Mouse (Mus musculus) left cerebral cortex, postnatal 14 days (tissue): ENCODE measurements around the gene 2010003K11Rik. TPM values are rescaled to one million over a fixed set of nuclear protein-coding genes. Genes with fewer than 3 reads are reported as not detected.
A peak's percentile ranks its signal among the peaks of the same experiment; 100 is the strongest.

Experiments used
- DNase-seq, 2 experiments: peaks; one replicate each; pipeline ENCODE4 v3.0.0; 2021 to 2022; ENCODE audit warnings: low spot score in 2 of 2, mixed read lengths in 1 of 2
- intact Hi-C: fragments of 180-260 bp; cut with DNase I; formaldehyde crosslinking; loops from one replicate; pipeline ENCODE4 v1.15.1; 2025
- total RNA-seq, 2 experiments: library from RNA; stranded (reverse); gene quantifications; 2 replicates each; pipeline ENCODE4 v1.2.3; 2021

The 2010003K11Rik gene
- total RNA-seq, 2 experiments from 2014 or later: not detected

DNA sequence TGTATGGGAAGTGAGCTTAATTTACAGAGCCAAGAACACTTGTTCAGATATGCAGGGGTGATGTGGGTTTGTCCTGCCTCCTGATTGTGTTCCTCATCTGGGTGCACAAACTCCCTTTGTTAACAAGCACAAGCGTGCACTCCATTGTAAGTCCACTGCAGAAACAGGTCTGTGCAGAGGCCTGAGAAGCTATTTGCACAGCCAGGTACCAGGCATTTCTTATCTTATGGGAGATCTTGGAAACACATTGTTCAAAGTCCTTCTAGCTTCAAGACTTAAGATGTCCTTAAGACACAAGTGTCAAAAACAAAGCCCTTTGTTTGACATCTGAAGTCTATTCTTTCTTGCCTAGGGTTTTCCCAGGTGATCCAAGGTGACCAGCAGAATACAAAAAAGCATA is 6.4 kb upstream of the 2010003K11Rik start:
- intact Hi-C loops: no loop called here
- DNase-seq: no peak

DNA sequence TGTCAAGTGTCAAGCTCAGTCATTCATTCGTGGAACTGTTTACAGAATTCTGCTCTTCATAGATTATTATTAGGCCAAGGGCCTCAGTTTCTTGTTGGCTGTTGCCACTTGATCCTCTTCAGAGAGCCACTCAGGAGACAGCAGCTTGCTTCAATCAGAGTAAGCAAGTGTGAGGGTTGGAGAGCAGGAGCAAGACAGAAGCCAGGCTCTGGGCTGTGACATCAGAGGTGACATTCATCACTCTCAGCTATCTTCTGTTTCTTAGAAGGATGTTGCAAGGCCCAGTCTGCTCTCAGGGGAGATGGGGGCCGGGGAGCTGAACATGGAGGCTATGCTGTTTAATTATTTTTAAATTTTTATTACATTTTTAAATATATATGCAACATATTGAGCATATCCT is 4.3 kb upstream of the 2010003K11Rik start:
- no peak for DNase-seq
- intact Hi-C loops: no loop called here

GRCm38 (mm10) chr19:4497263-4497973 is 965 bp downstream of the 2010003K11Rik start:
- intact Hi-C loops: loop anchor here (5.0 to 10.0 kb wide), 3 partner anchors 115 to 247 kb away; partner anchors contain the start of gene Rce1

DNA sequence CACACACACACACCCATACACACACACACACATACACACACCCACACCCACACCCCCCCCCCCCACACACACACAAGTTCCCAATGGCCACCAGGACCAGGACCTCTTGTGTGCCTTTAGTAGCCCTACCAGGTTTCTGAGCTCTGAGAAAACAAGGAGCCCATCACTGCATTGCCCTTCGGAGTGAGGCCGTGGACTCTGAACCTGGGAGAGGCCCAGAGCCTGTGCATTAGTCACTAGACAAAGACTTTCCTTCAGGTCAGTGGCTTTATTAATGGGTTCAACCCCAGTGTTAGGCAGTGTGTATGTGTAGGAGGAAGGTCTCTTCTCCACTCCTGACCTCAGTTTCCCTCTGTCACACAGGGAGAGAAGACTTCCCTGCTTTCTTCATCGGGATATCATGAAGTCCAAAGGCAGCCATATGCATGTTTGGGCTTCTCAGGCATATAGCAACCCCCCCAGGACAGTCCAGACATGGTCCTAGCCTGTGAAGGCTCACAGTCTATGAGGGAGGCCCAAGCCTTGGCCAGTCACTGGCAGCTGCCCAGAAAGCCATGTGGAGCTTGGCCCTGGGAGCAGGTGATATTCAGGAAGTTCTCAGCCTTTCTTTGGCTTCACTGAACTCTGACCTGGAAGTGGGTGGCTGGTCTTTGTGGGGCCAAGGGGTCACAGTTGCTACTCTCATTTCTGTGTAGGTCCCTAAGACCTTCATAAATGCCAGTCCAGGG is 1.7 kb downstream of the 2010003K11Rik start:
- intact Hi-C loops: loop anchor here (5.0 to 10.0 kb wide), 3 partner anchors 116 to 248 kb away; partner anchors contain the start of gene Rce1
- no peak for DNase-seq

More at GRCm38 (mm10) chr19:4497263-4497973, 965 bp downstream of the 2010003K11Rik start:
- DNase-seq: peak; percentile 77 to 79

GRCm38 (mm10) chr19:4495814-4496213 is 2.6 kb downstream of the 2010003K11Rik start:
- no peak for DNase-seq
- intact Hi-C loops: loop anchor here (5.0 to 10.0 kb wide), 3 partner anchors 116 to 249 kb away; partner anchors contain the start of gene Rce1

DNA sequence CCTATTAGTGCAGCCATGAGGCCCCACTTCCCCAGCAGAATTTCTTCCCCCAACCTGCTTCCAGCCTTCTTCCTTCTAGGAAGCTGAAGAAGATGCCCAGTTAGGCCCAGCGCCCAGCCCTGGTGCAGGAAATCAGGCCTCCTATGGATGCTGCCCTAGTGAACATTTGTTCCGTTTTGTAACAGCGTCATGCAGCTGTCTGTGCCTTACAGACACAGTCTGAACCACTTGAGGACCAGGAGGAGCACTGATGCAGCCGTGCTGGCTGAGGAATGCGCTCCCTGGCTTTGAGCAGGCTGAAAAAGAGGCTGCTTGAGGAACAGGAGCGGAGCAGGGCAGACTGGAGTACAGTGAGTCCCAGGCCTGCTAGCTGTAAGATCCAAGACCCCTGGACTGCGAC is 3.7 kb downstream of the 2010003K11Rik start:
- no peak for DNase-seq
- intact Hi-C loops: loop anchor here (5.0 to 10.0 kb wide), 3 partner anchors 118 to 250 kb away; partner anchors contain the start of gene Rce1

GRCm38 (mm10) chr19:4492526-4493296 is 5.7 kb downstream of the 2010003K11Rik start:
- intact Hi-C loops: loop anchor here (10.0 kb wide), 1 partner anchor 252 kb away; no protein-coding TSS in a partner anchor
- peak; percentile 52 to 73 for DNase-seq

- DNase-seq: no peak
- intact Hi-C loops: loop anchor here (10.0 kb wide), 1 partner anchor 254 kb away; no protein-coding TSS in a partner anchor
These were observed 7.2 kb downstream of the 2010003K11Rik start for GRCm38 (mm10) chr19:4491080-4491695.

DNA sequence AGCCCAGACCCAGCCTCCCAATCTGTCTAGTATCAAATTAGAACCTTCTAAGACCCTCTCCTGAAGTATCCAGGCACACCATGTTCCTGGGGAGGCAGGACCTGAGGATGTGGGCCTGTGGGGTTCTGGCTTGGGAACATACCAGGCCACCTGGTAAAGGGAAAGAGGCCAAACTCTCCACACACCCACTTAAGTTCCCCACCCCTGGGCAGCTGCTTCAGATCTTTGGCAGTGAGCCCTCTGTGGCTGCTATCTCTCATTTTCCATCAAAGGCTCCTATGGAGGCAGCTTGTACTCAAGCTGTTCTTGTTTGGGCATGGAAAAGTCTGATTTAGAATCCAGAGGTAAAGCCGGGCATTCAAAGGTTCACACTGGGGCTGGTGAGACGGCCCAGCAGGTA is 10.5 kb downstream of the 2010003K11Rik start:
- DNase-seq: no peak
- intact Hi-C loops: no loop called here

DNA sequence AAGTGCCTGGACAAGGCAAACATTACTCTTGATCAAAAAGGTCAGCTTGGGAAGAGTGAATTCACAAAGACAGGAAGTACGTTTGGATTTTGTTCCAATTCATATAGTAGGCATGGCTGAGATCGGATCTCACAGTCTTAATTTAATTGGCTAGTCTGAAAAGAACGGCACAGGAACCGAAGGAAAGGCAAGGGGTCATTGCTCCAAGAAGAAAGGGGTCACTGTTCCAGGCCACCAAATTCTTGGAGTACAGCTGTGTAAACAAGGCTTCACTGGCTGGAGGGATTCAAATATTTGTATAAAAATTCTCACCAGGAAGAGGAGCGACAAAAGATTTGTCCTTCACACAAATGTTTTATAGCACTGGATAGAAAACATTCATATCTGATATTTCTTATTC is 13.4 kb downstream of the 2010003K11Rik start:
- intact Hi-C loops: no loop called here
- no peak for DNase-seq

GRCm38 (mm10) chr19:4482111-4482859 is 16.1 kb downstream of the 2010003K11Rik start:
- intact Hi-C loops: loop anchor here (5.0 kb wide), 1 partner anchor 215 kb away; the partner anchor contains the start of gene Gm960

GRCm38 (mm10) chr19:4481326-4481725 is 17.1 kb downstream of the 2010003K11Rik start:
- intact Hi-C loops: loop anchor here (5.0 kb wide), 1 partner anchor 216 kb away; the partner anchor contains the start of gene Gm960
- peak; percentile 36 to 49 for DNase-seq

More at GRCm38 (mm10) chr19:4482111-4482859, 16.1 kb downstream of the 2010003K11Rik start:
- DNase-seq: peak in 1 of 2 experiments; percentile 17

DNA sequence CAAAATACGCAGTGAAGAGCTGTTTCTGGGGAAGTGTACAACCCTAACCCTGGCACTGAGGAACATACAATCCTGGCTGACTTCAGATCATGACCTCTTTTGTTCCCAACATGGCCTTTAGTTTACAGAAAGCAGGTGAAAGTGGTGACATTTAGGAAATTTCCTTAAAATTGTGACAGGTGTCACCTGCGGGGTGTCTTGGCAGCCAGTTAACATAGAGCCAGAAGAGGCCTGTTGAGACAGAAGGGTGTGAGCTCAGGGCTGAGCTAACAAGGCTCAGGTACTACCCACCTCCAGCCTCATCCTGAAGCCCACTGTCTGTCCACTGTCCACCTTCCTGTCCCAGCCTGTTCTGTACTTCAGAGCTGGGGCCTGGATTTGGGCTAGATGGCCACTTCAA is 18.3 kb downstream of the 2010003K11Rik start:
- DNase-seq: no peak
- intact Hi-C loops: loop anchor here (5.0 kb wide), 1 partner anchor 217 kb away; the partner anchor contains the start of gene Gm960

- intact Hi-C loops: no loop called here
- DNase-seq: no peak
These were observed 20.2 kb downstream of the 2010003K11Rik start for GRCm38 (mm10) chr19:4478190-4478516.

GRCm38 (mm10) chr19:4477345-4478189 is 20.8 kb downstream of the 2010003K11Rik start, which contains the start of gene Syt12:
Gene Syt12 (minus strand): TSS chr19:4477447.
- intact Hi-C loops: no loop called here
- DNase-seq: peak; percentile 55 to 62

DNA sequence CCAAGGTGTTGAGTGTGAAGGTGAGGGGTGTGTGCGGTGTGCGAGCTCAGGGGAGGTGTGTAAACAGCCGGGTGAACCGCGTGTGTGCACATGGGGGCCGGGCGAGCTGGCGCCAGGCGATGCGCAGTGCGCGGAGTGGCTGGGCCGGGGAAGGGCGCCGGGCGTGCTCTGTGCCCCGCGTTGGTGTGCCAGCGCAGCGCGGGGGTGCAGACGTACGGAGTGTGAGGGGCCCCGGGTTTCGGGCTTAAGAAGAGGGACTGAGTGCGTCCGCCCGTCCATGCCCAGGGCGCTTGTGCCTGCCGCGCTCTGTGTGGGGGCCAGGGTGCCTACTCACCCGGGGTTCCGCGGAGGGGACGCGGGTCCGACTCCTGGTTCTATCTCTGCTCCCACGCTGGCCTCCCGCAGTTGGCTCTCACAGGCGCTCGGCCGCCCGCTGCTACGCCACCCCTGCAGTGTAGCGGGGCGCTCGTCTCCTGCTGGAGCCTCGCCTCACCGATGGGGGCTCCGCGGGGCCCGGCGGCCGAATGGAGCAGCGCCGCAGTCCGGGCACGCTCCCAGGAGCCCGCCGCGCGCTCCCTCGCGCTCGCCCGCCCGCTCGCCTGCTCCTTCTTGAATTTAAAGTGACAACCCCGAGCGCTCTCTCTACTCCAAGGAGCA is 21.7 kb downstream of the 2010003K11Rik start:
- peak; percentile 55 to 74 for DNase-seq
- intact Hi-C loops: no loop called here
